Mouse (Mus musculus) c-Kit-positive CD71-positive TER-119-positive erythroid progenitor cells, embryonic 14.5 days (primary cell): ENCODE results near the gene Brox.

Experiments
- DNase-seq: peaks from one replicate; pipeline ENCODE4 v3.0.0-alpha.2; 2013; ENCODE audit warnings: low spot score

The Brox gene

GRCm38 (mm10) chr1:183272867-183273818, 23.9 kb downstream of the Brox start:
- DNase-seq: peak; percentile 30

GRCm38 (mm10) chr1:183267666-183268065, 29.4 kb downstream of the Brox start:
- DNase-seq: no peak

- DNase-seq: no peak
Observed at GRCm38 (mm10) chr1:183265921-183266467, 31.1 kb downstream of the Brox start.

GRCm38 (mm10) chr1:183264145-183265008, 32.7 kb downstream of the Brox start:
- no peak for DNase-seq

GRCm38 (mm10) chr1:183252574-183252973, 44.5 kb downstream of the Brox start:
- no peak for DNase-seq

- DNase-seq: no peak
Observed at GRCm38 (mm10) chr1:183251818-183252217, 45.3 kb downstream of the Brox start.

GRCm38 (mm10) chr1:183250612-183251011, 46.5 kb downstream of the Brox start:
- DNase-seq: no peak

- no peak for DNase-seq
Observed at GRCm38 (mm10) chr1:183248144-183248543, 48.9 kb downstream of the Brox start.

GRCm38 (mm10) chr1:183243293-183243692, 53.8 kb downstream of the Brox start:
- no peak for DNase-seq

GRCm38 (mm10) chr1:183237901-183238300, 59.2 kb downstream of the Brox start:
- DNase-seq: no peak

GRCm38 (mm10) chr1:183236460-183236859, 60.6 kb downstream of the Brox start:
- no peak for DNase-seq

- DNase-seq: no peak
Observed at GRCm38 (mm10) chr1:183233679-183234174, 63.3 kb downstream of the Brox start.

GRCm38 (mm10) chr1:183232985-183233678, 63.9 kb downstream of the Brox start:
- DNase-seq: no peak

- DNase-seq: no peak
Observed at GRCm38 (mm10) chr1:183227469-183227868, 69.6 kb downstream of the Brox start.
